Mouse (Mus musculus) E14TG2a.4 (cell line): ENCODE measurements around the gene Pds5a.

ENCODE experiments used
- CTCF ChIP-seq: conservative IDR thresholded peaks from 2 replicates; pipeline ENCODE4 v1.5.1; 2014; ENCODE audit warnings: low read length
- NANOG ChIP-seq: IDR thresholded peaks from 2 replicates; pipeline ENCODE4 v1.6.1; 2014; ENCODE audit warnings: borderline replicate concordance, low read length, mixed read lengths

DNA sequence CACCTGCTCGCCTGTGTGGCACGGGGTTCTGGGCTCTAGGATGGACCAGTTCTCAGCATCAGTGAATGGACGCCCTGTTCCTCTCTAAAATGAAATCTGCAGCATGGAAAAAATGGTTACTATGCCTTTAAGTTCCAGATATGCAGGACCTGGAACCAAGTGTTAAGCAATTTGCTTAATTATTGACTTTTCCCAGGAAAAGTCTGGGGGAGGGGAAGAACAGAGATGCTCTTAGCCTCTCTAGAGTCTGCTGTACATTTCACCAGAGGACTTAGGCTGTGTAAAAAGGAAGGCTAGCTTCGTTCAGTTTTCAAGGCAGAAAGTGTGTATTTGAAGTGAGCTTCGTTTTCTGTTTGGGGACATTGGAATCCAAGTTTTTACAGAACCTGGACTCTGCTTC lies 88.3 kb downstream of the Pds5a start:
- no peak for TF ChIP-seq CTCF
- TF ChIP-seq NANOG, result no peak
